Mouse (Mus musculus) large intestine, adult 2 months (tissue): Measurements from ENCODE around the gene Vmn2r45. TPM values are rescaled to one million over a fixed set of nuclear protein-coding genes. Genes with fewer than 3 reads are reported as not detected.
"Not testable (repeated sequence)": the region's sequence is repeated elsewhere in the genome, so short reads cannot be mapped to it uniquely, and the experiment has no call there.

Experiments
- DNase-seq: peaks from one replicate; pipeline ENCODE4 v3.0.0-alpha.2; 2012; ENCODE audit warnings: low read depth, low spot score
- WGBS: fragments of 180-500 bp; shearing (Covaris S2); methylation state at CpG from one replicate; pipeline ENCODE4 v1.1.7; 2018; 5-methylcytosine and 5-hydroxymethylcytosine counted together
- polyA plus RNA-seq: library from polyadenylated mRNA; depleted of rRNA; stranded (reverse); fragments of >200 nt; gene quantifications from 2 replicates; pipeline ENCODE4 v1.2.3, GENCODE M21; 2012; rRNA removed

Gene Vmn2r45
- not detected in 2 replicates for polyA plus RNA-seq

DNA sequence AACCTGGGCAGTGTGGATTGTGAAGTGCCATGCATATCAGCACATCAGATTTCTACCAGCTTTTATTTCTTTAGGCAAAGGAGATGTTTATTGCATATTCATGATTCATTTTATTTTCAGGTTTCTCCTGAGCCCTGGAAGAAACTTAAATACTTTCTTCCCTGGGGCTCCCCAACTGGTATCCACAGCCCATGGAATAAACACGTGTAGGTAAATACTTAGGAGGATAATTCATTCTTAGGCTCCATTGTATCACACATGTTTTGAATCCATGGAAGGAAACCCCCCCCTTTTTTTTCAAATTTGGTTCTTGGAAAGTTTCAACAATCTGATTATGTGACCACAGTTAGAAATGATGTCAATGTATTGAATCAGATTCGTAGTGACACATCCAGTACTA lies at the start of gene Vmn2r45:
Vmn2r45 (minus strand) TSS at position 101 of the 400 bp plus-strand sequence.
- 31% methylated on average over 2 of the region's 2 CpGs for WGBS
- not testable (repeated sequence) for DNase-seq

Other genes starting within 250 kb of the Vmn2r45 start
- not detected in 2 replicates for gene Vmn2r43, start 228.5 kb downstream of the Vmn2r45 start, polyA plus RNA-seq
- gene Vmn2r44, start 105.7 kb downstream of the Vmn2r45 start, polyA plus RNA-seq, result not detected in 2 replicates